Mouse (Mus musculus) neural tube, embryonic 11.5 days (tissue): ENCODE measurements at regions not wholly inside any gene's neighbourhood (a gene's known extent, or its start where the extent isn't known, plus 50 kb on each side); places are given as distances from the start of the nearest gene placed in this dataset.

Source experiments
- ATAC-seq: fragments of 200-750 bp; cut with Nextera tagmentation; 2 replicates; pipeline ENCODE4 v1.8.0; 2017; ENCODE audit warnings: moderate number of reproducible peaks, mild to moderate bottlenecking, moderate TSS enrichment, moderate library complexity; ENCODE audit not compliant: insufficient read depth, low FRiP score, low TSS enrichment
- DNase-seq: peaks from one replicate; pipeline ENCODE4 v3.0.0-alpha.2; 2015; ENCODE audit warnings: low spot score
- H3K27ac ChIP-seq: fragments of 300-500 bp; sonication (generic); 2 replicates; pipeline ENCODE4 v1.5.1; 2014; ENCODE audit warnings: low read depth, mild to moderate bottlenecking, low read length
- H3K27me3 ChIP-seq: fragments of 300-500 bp; sonication (generic); 2 replicates; pipeline ENCODE4 v1.6.1; 2014; ENCODE audit warnings: mild to moderate bottlenecking, low read length, mixed read lengths; ENCODE audit not compliant: control insufficient read depth, insufficient read depth
- H3K36me3 ChIP-seq: fragments of 300-500 bp; sonication (generic); 2 replicates; pipeline ENCODE4 v1.6.1; 2014; ENCODE audit warnings: mild to moderate bottlenecking, low read length, moderate library complexity, mixed read lengths; ENCODE audit not compliant: control insufficient read depth, insufficient read depth
- H3K4me1 ChIP-seq: fragments of 300-500 bp; sonication (generic); 2 replicates; pipeline ENCODE4 v1.6.1; 2014; ENCODE audit warnings: low read length, mixed read lengths; ENCODE audit not compliant: control insufficient read depth, insufficient read depth
- H3K4me2 ChIP-seq: fragments of 300-500 bp; sonication (generic); 2 replicates; pipeline ENCODE4 v1.6.1; 2014; ENCODE audit warnings: low read depth, mild to moderate bottlenecking, moderate library complexity
- H3K4me3 ChIP-seq: fragments of 300-500 bp; sonication (generic); 2 replicates; pipeline ENCODE4 v1.5.1; 2014; ENCODE audit warnings: low read depth, low read length
- H3K9ac ChIP-seq: fragments of 300-500 bp; sonication (generic); 2 replicates; pipeline ENCODE4 v1.6.1; 2014; ENCODE audit warnings: mild to moderate bottlenecking, low read length
- H3K9me3 ChIP-seq: fragments of 300-500 bp; sonication (generic); 2 replicates; pipeline ENCODE4 v1.6.1; 2016; ENCODE audit warnings: low read length; ENCODE audit not compliant: control insufficient read depth
- WGBS: fragments of 180-500 bp; shearing (Covaris S2); extraction: QIAGEN DNeasy Blood & Tissue Kit; methylation state at CpG from one replicate; pipeline ENCODE4 v1.1.7; 2014; 5-methylcytosine and 5-hydroxymethylcytosine counted together

GRCm38 (mm10) chr8:101197986-101198385 is 1587.5 kb downstream of the Cdh11 start:
- Histone ChIP-seq H3K4me1 (no peaks in the 10 kb centered on the region), H3K9ac (no peak overlapping the region), H3K9me3 (no peaks in the 10 kb centered on the region), H3K27me3 (no peaks in the 10 kb centered on the region), H3K4me2 (no peak overlapping the region), H3K36me3 (no peaks in the 10 kb centered on the region), H3K4me3 (no peak overlapping the region), H3K27ac (no peak overlapping the region)
- DNase-seq (no peak), ATAC-seq (no peak)
- 84% methylated on average over 1 of the region's 1 CpGs for WGBS

- no peak overlapping the region for H3K4me2 ChIP-seq
- no peaks in the 10 kb centered on the region for H3K27me3 ChIP-seq
- no peaks in the 10 kb centered on the region for H3K9me3 ChIP-seq
- no peak for DNase-seq
- ATAC-seq = no peak
- no peak overlapping the region for H3K27ac ChIP-seq
- no peaks in the 10 kb centered on the region for H3K36me3 ChIP-seq
- H3K4me1 ChIP-seq = no peaks in the 10 kb centered on the region
- no peak overlapping the region for H3K9ac ChIP-seq
- H3K4me3 ChIP-seq = no peak overlapping the region
Observed at GRCm38 (mm10) chr8:101196740-101197139, 1588.7 kb downstream of the Cdh11 start.

- no peak overlapping the region for H3K27ac ChIP-seq
- no peak for ATAC-seq
- DNase-seq = no peak
Observed at GRCm38 (mm10) chr8:101188566-101188965, 1596.9 kb downstream of the Cdh11 start.

GRCm38 (mm10) chr8:101154923-101155322 is 1630.5 kb downstream of the Cdh11 start:
- no peaks in the 10 kb centered on the region for H3K36me3 ChIP-seq
- H3K27ac ChIP-seq = no peak overlapping the region
- no peak overlapping the region for H3K9ac ChIP-seq
- no peak overlapping the region for H3K4me3 ChIP-seq
- DNase-seq = peak; percentile 48
- H3K9me3 ChIP-seq = no peaks in the 10 kb centered on the region
- H3K27me3 ChIP-seq = no peaks in the 10 kb centered on the region
- H3K4me1 ChIP-seq = no peaks in the 10 kb centered on the region
- peak; percentile 54; the same call in 1 of the 2 replicates for ATAC-seq
- no peak overlapping the region for H3K4me2 ChIP-seq

More at GRCm38 (mm10) chr8:101188566-101188965, 1596.9 kb downstream of the Cdh11 start:
- H3K4me2 ChIP-seq = no peak overlapping the region
- H3K4me1 ChIP-seq = no peaks in the 10 kb centered on the region
- no peaks in the 10 kb centered on the region for H3K36me3 ChIP-seq
- no peaks in the 10 kb centered on the region for H3K9me3 ChIP-seq
- H3K27me3 ChIP-seq = no peaks in the 10 kb centered on the region
- no peak overlapping the region for H3K4me3 ChIP-seq
- H3K9ac ChIP-seq = no peak overlapping the region
